Mouse (Mus musculus): ENCODE results near the gene Gpx3.

The Gpx3 gene

GRCm38 (mm10) chr11:54912503-54913316 is 10.5 kb downstream of the Gpx3 start:
- DNase-seq (ENCODE audit: low read depth, low spot score) = no peak

GRCm38 (mm10) chr11:54913841-54914240 is 11.6 kb downstream of the Gpx3 start:
- DNase-seq (ENCODE audit: low read depth, low spot score) = no peak

- no peak for DNase-seq (ENCODE audit: low read depth, low spot score)
Observed at GRCm38 (mm10) chr11:54917461-54917860, 15.2 kb downstream of the Gpx3 start.

- no peak for DNase-seq (ENCODE audit: low read depth, low spot score)
Observed at GRCm38 (mm10) chr11:54918273-54918672, 16.0 kb downstream of the Gpx3 start.

- no peak for DNase-seq (ENCODE audit: low read depth, low spot score)
Observed at GRCm38 (mm10) chr11:54920127-54920972, 18.1 kb downstream of the Gpx3 start.

GRCm38 (mm10) chr11:54920973-54921580 is 18.8 kb downstream of the Gpx3 start:
- no peak for DNase-seq (ENCODE audit: low read depth, low spot score)

GRCm38 (mm10) chr11:54921798-54922197 is 19.5 kb downstream of the Gpx3 start:
- no peak for DNase-seq (ENCODE audit: low read depth, low spot score)

GRCm38 (mm10) chr11:54922488-54922887 is 20.2 kb downstream of the Gpx3 start:
- no peak for DNase-seq (ENCODE audit: low read depth, low spot score)

GRCm38 (mm10) chr11:54924145-54924544 is 21.9 kb downstream of the Gpx3 start:
- no peak for DNase-seq (ENCODE audit: low read depth, low spot score)

GRCm38 (mm10) chr11:54927346-54928140 is 25.3 kb downstream of the Gpx3 start:
- peak; percentile 35 for DNase-seq (ENCODE audit: low read depth, low spot score)

GRCm38 (mm10) chr11:54928219-54928618 is 26.0 kb downstream of the Gpx3 start:
- DNase-seq (ENCODE audit: low read depth, low spot score) = no peak

GRCm38 (mm10) chr11:54928886-54929285 is 26.6 kb downstream of the Gpx3 start:
- no peak for DNase-seq (ENCODE audit: low read depth, low spot score)

GRCm38 (mm10) chr11:54929290-54929689 is 27.0 kb downstream of the Gpx3 start:
- DNase-seq (ENCODE audit: low read depth, low spot score) = no peak

GRCm38 (mm10) chr11:54929744-54930143 is 27.5 kb downstream of the Gpx3 start:
- no peak for DNase-seq (ENCODE audit: low read depth, low spot score)

- peak; percentile 35 for DNase-seq (ENCODE audit: low read depth, low spot score)
Observed at GRCm38 (mm10) chr11:54930318-54930979, 28.2 kb downstream of the Gpx3 start.

- no peak for DNase-seq (ENCODE audit: low read depth, low spot score)
Observed at GRCm38 (mm10) chr11:54931405-54932093, 29.3 kb downstream of the Gpx3 start.

GRCm38 (mm10) chr11:54932540-54932939 is 30.3 kb downstream of the Gpx3 start:
- no peak for DNase-seq (ENCODE audit: low read depth, low spot score)

GRCm38 (mm10) chr11:54934198-54934597 is 31.9 kb downstream of the Gpx3 start:
- no peak for DNase-seq (ENCODE audit: low read depth, low spot score)

GRCm38 (mm10) chr11:54936035-54936770 is 34.0 kb downstream of the Gpx3 start:
- DNase-seq (ENCODE audit: low read depth, low spot score) = no peak

GRCm38 (mm10) chr11:54936771-54937140 is 34.5 kb downstream of the Gpx3 start:
- no peak for DNase-seq (ENCODE audit: low read depth, low spot score)
